Mouse (Mus musculus) cerebellum, adult 18-20 months (tissue): ENCODE results near the gene Emid1.
A peak's percentile ranks its signal among the peaks of the same experiment; 100 is the strongest.

Experiments used
- DNase-seq, 2 experiments: peaks; one replicate each; pipeline ENCODE4 v3.0.0; 2021

The Emid1 gene

DNA sequence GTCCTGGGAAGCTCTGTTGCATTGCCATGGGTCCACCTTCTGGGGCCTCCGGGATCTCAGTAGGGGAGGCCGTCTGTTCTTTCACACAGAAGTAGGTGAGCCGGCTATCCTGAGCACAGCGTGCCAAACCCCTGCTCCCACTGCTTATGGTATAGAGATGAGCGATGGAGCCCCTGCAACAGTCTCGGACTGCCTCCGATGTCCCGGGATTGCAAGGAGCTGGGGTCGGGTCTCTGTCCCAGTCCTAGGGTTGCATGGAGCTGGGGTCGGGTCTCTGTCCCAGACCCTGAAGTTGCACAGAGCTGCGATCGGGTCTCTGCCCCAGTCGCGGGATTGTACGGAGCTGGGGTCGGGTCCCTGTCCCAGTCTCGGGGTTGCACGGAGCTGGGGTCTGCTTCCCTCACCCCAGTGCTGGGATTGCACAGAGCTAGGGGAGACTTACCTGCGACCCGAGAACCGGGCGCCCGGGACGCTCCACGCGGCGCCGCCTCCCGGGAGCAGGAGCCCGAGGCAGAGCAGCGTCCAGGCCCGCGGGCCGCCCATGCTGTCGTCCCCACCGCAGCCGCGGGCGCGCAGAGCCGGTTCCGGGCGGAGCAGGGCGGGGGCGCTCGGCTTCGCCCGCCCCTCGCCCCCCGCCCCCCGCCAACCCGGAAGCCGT lies at the start of gene Emid1:
Gene Emid1, minus strand, starts transcription at position 578 of the 658 bp plus-strand sequence.
- no peak for DNase-seq

DNA sequence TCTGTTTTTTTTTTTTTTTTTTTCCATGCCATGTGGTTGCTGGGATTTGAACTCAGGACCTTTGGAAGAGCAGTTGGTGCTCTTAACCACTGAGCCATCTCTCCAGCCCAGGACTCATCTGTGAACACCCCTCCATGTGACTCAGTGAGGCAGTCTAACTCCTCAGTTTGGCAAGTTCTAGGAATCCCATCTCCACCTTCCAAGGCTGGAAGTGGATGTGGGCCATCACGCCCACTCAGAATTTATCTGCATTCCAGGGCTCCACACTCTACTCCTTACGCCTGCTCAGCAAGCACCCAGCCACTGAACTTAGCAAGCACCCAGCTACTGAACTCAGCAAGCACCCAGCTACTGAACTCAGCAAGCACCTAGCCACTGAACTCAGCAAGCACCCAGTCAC lies 47.8 kb upstream of the Emid1 start:
- no peak for DNase-seq

- no peak for DNase-seq
Measured at GRCm38 (mm10) chr11:5197068-5197467, 45.0 kb upstream of the Emid1 start.

GRCm38 (mm10) chr11:5196583-5196982 lies 44.5 kb upstream of the Emid1 start:
- DNase-seq, result no peak

DNA sequence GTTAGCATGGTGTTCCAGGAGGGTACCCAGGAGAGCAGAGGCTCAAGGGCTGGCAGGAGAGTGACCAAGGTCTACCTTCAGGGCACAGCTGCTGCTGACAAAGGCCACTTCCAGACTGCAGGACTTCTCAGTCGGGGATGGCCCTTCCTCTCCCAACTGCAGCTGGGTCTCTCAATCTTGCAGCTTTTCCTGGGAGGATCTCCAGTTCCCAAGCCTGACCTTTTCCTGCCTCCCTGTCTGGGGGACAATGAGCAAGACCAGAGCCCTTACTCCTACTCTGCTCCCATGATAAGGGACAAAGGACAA lies 41.5 kb upstream of the Emid1 start:
- DNase-seq, result no peak

DNA sequence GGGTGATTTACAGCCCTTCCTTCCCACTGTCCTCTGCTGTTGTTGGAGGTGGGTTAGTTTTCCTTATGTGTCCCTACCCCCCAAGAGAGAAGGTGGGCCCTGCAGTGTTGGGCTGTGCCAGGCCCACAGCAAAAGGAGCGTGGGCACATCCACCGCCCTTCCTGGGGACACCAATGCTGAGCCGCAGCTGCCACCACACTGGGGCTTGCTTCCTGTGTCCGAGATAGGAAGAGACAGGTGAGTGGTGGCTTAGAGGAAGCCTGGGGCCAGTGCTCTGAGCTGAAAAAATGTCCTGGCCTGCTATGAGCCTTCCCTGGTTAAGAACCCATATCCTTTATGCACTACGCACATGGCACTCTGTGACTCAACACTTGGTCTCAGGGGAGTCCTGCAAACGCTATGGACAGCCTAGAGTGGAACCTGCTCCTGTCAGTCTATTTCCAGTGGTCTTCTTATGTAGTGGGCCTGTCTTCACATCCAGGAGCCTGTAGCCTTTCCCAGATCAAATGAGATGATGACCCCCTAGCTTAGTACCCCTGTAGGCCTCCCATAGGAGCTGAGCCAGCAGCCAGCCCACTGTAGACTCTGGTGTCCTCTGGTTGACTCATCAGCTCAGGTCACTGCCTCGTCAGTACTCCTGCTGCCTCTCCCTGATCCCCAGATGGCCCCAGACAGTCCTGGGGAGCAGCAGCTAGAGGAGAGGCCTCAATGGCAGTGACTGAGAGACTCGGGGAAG lies 41.0 kb upstream of the Emid1 start:
- DNase-seq, result no peak

DNA sequence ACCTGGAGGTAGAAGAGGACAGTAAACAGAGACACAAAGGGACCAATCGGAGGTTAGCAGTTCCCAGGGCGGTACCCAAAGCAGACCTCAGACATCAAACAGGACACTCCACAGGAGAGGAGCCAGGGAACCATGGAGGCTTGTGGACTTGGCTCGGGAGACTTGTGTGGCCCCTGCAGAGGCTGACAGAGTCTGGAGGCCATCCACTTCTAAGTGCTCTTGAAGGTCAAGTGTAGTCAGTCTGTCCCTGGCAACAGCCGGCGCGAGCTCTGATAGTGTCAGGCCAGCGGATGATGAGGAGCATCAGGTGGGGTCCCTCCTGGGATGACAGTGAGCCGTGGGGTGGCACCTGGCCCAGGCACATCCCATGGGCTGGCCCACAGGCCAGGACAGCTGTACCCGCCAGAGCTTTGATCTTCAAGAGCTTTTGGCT lies 40.0 kb upstream of the Emid1 start:
- no peak for DNase-seq

- DNase-seq, result no peak
Measured at GRCm38 (mm10) chr11:5189239-5189933, 37.3 kb upstream of the Emid1 start.

DNA sequence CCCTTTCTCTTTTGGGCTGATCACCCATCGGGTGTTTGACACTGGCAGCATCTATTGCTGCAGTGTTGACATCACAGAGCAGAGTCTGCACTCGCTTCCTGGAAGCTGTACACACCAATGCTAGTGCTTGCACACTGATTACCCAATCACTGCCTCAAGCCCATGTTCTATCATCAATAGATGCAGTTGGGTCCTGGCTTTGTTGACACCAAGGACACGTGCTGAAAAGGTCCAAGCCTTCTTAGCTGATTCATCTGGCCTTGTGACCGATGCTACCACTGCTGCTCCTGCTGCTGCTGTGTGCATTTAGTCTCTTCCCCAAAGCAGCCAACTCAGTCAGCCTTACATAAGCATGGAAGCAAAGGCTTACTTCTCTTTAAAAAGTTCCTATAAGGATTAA lies 36.1 kb upstream of the Emid1 start:
- DNase-seq, result no peak

DNA sequence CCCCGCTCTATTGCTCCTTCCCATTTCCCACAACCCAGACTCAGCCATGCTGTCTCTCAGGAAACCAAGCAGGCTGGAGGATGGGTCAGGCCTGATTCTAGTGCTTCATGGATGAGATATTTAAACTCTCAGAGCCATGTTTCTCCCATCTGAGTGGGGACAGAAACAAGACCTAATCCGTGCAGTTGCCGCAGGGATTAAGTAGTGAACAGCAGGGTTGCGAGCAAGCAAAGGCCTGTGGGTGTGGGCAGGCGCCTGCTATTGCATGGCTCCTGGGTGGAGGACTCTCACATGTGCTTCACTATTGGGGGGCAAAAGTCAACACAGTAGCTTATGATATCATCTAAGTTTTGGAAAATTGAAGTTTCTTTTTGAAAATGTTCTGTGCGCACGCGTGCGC lies 32.8 kb upstream of the Emid1 start:
- DNase-seq, result no peak

- DNase-seq, result no peak
Measured at GRCm38 (mm10) chr11:5184250-5184649, 32.2 kb upstream of the Emid1 start.

DNA sequence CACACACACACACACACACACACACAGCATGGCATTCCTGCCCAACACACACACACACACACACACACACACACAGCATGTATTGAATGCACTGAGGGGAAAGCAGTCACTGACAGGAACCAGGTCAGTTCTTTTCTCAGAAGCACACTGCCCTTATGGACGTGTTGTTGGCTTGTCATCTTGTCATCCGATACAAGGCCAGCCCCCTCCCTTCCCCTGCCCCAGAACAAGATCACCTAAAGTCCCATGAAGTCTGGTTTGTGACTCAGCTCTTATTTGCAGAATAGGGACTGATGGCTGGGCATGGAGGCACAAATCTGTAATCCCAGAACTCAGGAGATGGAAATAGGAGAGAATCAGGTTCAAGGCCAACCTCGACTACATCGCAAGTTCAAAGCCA lies 30.8 kb upstream of the Emid1 start:
- DNase-seq, result no peak

GRCm38 (mm10) chr11:5181850-5182404 lies 29.9 kb upstream of the Emid1 start:
- peak; percentile 81 to 87 for DNase-seq

GRCm38 (mm10) chr11:5179391-5179790 lies 27.3 kb upstream of the Emid1 start:
- no peak for DNase-seq

- no peak for DNase-seq
Measured at GRCm38 (mm10) chr11:5177171-5177570, 25.1 kb upstream of the Emid1 start.

DNA sequence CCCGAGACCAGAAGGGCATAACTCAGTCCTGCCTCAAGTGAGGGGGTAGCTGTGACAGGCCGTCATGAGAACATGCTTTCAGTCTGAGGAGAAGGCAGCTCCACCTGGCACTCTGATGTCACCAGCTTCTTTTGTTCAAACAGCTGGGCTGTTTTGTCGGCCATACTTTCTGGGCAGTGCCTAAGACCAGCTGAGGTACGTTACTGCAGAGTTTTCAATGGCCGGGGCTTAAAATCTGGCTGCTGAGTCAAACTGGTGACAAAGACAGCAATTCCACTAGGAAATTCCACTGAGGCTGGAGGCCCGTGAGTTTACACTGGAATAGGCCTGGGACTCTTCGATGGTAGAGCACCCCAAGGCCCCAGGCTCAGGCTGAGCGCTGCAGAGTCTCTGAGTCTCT lies 24.6 kb upstream of the Emid1 start:
- no peak for DNase-seq

GRCm38 (mm10) chr11:5175866-5176265 lies 23.8 kb upstream of the Emid1 start:
- DNase-seq, result no peak

DNA sequence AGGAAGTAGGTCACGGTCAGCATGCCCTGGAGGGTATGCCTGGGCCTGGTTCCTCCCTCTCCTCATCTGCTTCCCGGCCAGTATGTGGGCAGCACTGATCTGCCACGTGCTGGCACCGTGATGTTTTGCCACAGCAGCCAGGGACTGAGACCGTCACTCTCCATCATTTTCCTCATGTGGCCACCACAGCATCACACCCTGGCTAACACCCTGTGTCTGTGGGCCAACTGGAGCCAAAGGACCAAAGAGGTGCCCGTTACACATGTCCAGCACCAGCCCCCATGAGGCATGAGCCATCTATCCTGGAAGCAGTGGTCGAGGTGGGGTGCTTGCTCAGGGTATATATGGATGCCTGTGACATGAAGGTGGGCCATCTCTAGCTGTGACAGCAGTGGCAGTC lies 23.1 kb upstream of the Emid1 start:
- DNase-seq, result no peak

DNA sequence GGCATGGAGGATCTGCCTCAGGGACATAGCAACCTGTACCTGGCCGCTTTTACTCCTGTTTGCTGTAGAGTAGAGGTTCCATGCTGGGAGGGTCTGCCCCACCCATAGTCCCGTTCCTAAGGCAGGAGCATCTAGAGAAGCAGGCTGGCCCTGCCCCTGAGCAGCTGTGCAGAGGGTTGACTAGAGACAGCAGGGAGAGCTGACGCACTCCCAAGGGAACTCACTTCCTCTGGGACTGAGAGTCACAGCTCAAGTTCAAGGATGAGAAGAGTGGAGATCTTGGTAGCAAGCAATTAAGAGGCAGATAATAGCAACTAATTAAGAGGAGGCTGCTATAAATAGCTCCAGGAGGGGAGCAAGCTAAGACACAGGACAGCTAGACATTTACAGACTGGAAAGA lies 20.8 kb upstream of the Emid1 start:
- DNase-seq, result no peak

DNA sequence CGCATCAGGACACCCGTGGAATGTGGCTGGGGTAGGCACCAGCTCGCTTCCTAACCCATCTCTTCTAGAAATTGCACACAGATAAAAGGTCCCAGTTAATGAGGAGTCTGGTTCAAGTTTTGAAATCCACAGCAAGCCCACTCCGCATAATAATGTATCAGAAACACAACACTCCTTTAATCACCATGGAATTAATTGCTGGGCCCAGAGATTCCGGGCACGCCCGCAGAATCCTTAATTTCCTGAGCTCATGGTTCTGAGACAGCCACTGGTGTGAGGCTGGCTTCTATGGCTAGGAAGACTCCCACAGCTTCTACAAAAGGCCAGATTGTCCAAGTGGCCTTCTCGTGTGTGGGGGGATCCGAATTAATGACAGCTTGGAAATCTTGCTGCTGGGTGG lies 15.3 kb upstream of the Emid1 start:
- no peak for DNase-seq

- DNase-seq, result peak; percentile 86 to 89
Measured at GRCm38 (mm10) chr11:5165471-5165916, 13.4 kb upstream of the Emid1 start.

DNA sequence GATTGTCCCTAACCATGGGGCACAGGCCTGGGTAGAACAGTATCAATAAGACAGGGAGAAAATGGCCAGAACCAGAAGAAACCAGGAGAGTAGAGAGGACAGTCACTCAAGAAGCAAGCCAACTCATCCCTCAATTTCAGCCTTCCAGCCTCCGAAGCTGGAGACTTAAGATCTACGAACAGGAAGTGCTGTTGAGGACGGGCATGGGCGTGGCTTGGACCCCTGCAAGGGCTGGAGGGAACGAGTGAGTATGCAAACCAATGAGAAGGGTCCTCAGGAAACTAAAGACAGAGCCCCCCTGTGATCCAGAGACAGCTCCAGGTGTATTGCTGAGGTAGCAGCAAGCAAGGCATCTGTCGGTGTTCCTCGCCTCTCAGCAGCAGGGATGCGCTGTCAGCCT lies 12.3 kb upstream of the Emid1 start:
- DNase-seq, result no peak

- no peak for DNase-seq
Measured at GRCm38 (mm10) chr11:5163421-5163820, 11.4 kb upstream of the Emid1 start.
